Mouse (Mus musculus): Measurements from ENCODE around the gene Arhgef15. TPM values are rescaled to one million over a fixed set of nuclear protein-coding genes. Genes with fewer than 3 reads are reported as not detected.

Arhgef15 gene
- polyA plus RNA-seq, 1 experiment from 2014 or later = 10.8 TPM

DNA sequence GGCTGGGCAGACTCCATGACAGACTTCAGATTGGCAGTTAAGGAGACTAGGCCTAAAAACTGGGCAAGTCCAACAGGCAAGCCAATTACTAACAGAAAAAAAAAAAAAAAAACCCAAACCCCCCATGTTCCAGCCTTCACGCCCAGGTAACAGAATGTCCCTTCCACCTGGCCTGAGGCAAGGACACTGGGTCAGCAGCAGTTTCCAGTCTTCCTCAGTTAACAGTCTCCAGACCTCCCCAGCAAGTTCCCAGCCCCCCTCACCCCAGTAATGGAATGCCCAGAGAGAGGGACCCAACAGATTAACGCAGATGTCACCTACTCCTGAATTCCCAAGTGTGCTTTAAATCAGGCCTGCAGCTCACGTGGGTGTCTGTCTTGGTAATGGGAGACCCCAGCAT is 34.1 kb downstream of the Arhgef15 start:
- H3K27ac ChIP-seq (replicated peaks in 1 of 2; ENCODE audit: control insufficient read depth in 1 of 2, insufficient read depth in 1 of 2, low read depth in 2 of 2, low read length in 2 of 2) = no peak overlapping the region
- ATAC-seq (ENCODE audit: insufficient number of reproducible peaks, insufficient read depth, low FRiP score, low read depth) = no peak
- H3K27me3 ChIP-seq (ENCODE audit: control insufficient read depth, insufficient read depth, low read length) = no peaks in the 10 kb centered on the region
- H3K36me3 ChIP-seq (ENCODE audit: control insufficient read depth, insufficient read depth, low read length) = no peaks in the 10 kb centered on the region
- no peaks in the 10 kb centered on the region for H3K9me3 ChIP-seq (ENCODE audit: control insufficient read depth, low read length)
- no peaks in the 10 kb centered on the region for H3K4me1 ChIP-seq (ENCODE audit: control insufficient read depth in 2 of 2, insufficient read depth in 2 of 2, low read length in 2 of 2)
- H3K4me3 ChIP-seq (ENCODE audit: control insufficient read depth in 1 of 2, insufficient read depth in 1 of 2, low read depth in 1 of 2, low read length in 2 of 2) = no peak overlapping the region
- WGBS = 55% methylated on average over 3 of the region's 3 CpGs
- no peak overlapping the region for H3K9ac ChIP-seq (ENCODE audit: low read length)
- H3K4me2 ChIP-seq (ENCODE audit: low read length) = no peak overlapping the region

DNA sequence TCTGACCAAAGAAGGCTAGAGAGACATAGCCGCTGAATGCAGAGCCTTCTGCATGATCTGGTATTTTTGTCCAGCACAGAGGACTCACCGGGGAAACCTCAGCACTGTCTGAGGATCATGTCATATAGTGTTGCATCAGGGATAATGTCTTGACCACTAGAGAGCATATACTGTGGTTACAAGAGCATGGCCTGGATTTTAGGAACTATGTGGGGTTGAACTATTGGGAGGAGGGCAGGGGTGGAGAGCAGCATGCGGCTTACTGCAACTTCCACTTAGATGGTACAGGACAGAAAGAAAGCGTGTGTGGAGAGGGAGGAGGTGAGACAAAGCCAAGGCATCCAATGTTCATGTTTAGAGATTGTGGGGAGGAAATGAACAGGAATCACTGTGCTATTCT is 42.7 kb downstream of the Arhgef15 start:
- no peak overlapping the region for H3K4me2 ChIP-seq (ENCODE audit: low read length)
- WGBS = 79% methylated on average over 4 of the region's 4 CpGs
- no peak for ATAC-seq (ENCODE audit: insufficient number of reproducible peaks, insufficient read depth, low FRiP score, low read depth)

GRCm38 (mm10) chr11:68911531-68912177 is 45.6 kb downstream of the Arhgef15 start:
- Histone ChIP-seq H3K9me3 (ENCODE audit: control insufficient read depth, low read length) (no peaks in the 10 kb centered on the region), H3K4me1 (ENCODE audit: control insufficient read depth in 2 of 2, insufficient read depth in 2 of 2, low read length in 2 of 2) (peaks cover 0 to 4% of the 10 kb centered on the region in 2 experiments; a peak in 1 of 4 replicates), H3K4me2 (ENCODE audit: low read length) (0 out of 2 replicates have a peak overlapping the region, but pooled peaks have one; percentile 6), H3K27me3 (ENCODE audit: control insufficient read depth, insufficient read depth, low read length) (no peaks in the 10 kb centered on the region), H3K36me3 (ENCODE audit: control insufficient read depth, insufficient read depth, low read length) (peaks cover 6% of the 10 kb centered on the region; the same call in 1 of the 2 replicates), H3K9ac (ENCODE audit: low read length) (no peak overlapping the region), H3K4me3 (ENCODE audit: control insufficient read depth in 1 of 2, insufficient read depth in 1 of 2, low read depth in 1 of 2, low read length in 2 of 2) (no peak overlapping the region), H3K27ac (replicated peaks in 1 of 2; ENCODE audit: control insufficient read depth in 1 of 2, insufficient read depth in 1 of 2, low read depth in 2 of 2, low read length in 2 of 2) (peak overlapping the region; percentile 76 to 90)
- ATAC-seq (ENCODE audit: insufficient number of reproducible peaks, insufficient read depth, low FRiP score, low read depth) = no peak
- 58% methylated on average over 14 of the region's 14 CpGs for WGBS

More for the DNA sequence above, 42.7 kb downstream of the Arhgef15 start:
- no peaks in the 10 kb centered on the region for H3K9me3 ChIP-seq (ENCODE audit: control insufficient read depth, low read length)
- no peaks in the 10 kb centered on the region for H3K27me3 ChIP-seq (ENCODE audit: control insufficient read depth, insufficient read depth, low read length)
- no peak overlapping the region for H3K9ac ChIP-seq (ENCODE audit: low read length)
- H3K4me3 ChIP-seq (ENCODE audit: control insufficient read depth in 1 of 2, insufficient read depth in 1 of 2, low read depth in 1 of 2, low read length in 2 of 2) = no peak overlapping the region
- no peak overlapping the region for H3K27ac ChIP-seq (replicated peaks in 1 of 2; ENCODE audit: control insufficient read depth in 1 of 2, insufficient read depth in 1 of 2, low read depth in 2 of 2, low read length in 2 of 2)
- no peaks in the 10 kb centered on the region for H3K36me3 ChIP-seq (ENCODE audit: control insufficient read depth, insufficient read depth, low read length)
- H3K4me1 ChIP-seq (ENCODE audit: control insufficient read depth in 2 of 2, insufficient read depth in 2 of 2, low read length in 2 of 2) = no peaks in the 10 kb centered on the region

- 39% methylated on average over 7 of the region's 7 CpGs for WGBS
- Histone ChIP-seq H3K4me2 (ENCODE audit: low read length) (no peak overlapping the region), H3K27ac (replicated peaks in 1 of 2; ENCODE audit: control insufficient read depth in 1 of 2, insufficient read depth in 1 of 2, low read depth in 2 of 2, low read length in 2 of 2) (peak overlapping the region in 1 of 2 experiments; percentile 66; a peak in 2 of 4 replicates), H3K36me3 (ENCODE audit: control insufficient read depth, insufficient read depth, low read length) (peaks cover 33% of the 10 kb centered on the region), H3K9me3 (ENCODE audit: control insufficient read depth, low read length) (no peaks in the 10 kb centered on the region), H3K4me3 (ENCODE audit: control insufficient read depth in 1 of 2, insufficient read depth in 1 of 2, low read depth in 1 of 2, low read length in 2 of 2) (no peak overlapping the region), H3K9ac (ENCODE audit: low read length) (peak overlapping the region; percentile 51; the same call in 1 of the 2 replicates), H3K4me1 (ENCODE audit: control insufficient read depth in 2 of 2, insufficient read depth in 2 of 2, low read length in 2 of 2) (peaks cover 0 to 4% of the 10 kb centered on the region in 2 experiments; a peak in 1 of 4 replicates), H3K27me3 (ENCODE audit: control insufficient read depth, insufficient read depth, low read length) (no peaks in the 10 kb centered on the region)
- no peak for ATAC-seq (ENCODE audit: insufficient number of reproducible peaks, insufficient read depth, low FRiP score, low read depth)
Measured at GRCm38 (mm10) chr11:68908846-68909503, 48.3 kb downstream of the Arhgef15 start.

DNA sequence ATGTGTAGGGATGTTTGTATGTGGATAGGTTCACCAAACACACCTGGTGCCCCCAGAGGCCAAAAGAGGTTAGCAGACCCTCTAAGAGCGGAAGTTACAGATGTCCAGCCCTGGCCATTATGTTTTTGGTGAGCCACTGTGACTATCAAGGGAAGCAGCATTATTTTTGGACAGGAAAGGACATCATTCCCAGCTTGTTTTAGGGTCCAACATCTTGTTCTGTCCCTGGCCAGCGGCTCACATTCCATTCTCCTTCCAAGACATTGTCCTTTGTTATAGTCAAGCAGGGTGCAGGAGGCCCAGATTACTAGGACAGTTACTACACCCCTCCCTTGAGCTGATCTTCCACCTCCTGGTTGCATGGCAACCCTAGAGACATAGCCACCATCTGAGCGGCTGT is 50.0 kb downstream of the Arhgef15 start:
- Histone ChIP-seq H3K9ac (ENCODE audit: low read length) (no peak overlapping the region), H3K27me3 (ENCODE audit: control insufficient read depth, insufficient read depth, low read length) (no peaks in the 10 kb centered on the region), H3K9me3 (ENCODE audit: control insufficient read depth, low read length) (no peaks in the 10 kb centered on the region), H3K4me1 (ENCODE audit: control insufficient read depth in 2 of 2, insufficient read depth in 2 of 2, low read length in 2 of 2) (peaks cover 4 to 7% of the 10 kb centered on the region in 2 experiments; a peak in 2 of 4 replicates), H3K27ac (replicated peaks in 1 of 2; ENCODE audit: control insufficient read depth in 1 of 2, insufficient read depth in 1 of 2, low read depth in 2 of 2, low read length in 2 of 2) (no peak overlapping the region), H3K4me2 (ENCODE audit: low read length) (no peak overlapping the region), H3K4me3 (ENCODE audit: control insufficient read depth in 1 of 2, insufficient read depth in 1 of 2, low read depth in 1 of 2, low read length in 2 of 2) (no peak overlapping the region), H3K36me3 (ENCODE audit: control insufficient read depth, insufficient read depth, low read length) (peaks cover 49% of the 10 kb centered on the region)
- 72% methylated on average over 3 of the region's 3 CpGs for WGBS
- ATAC-seq (ENCODE audit: insufficient number of reproducible peaks, insufficient read depth, low FRiP score, low read depth) = no peak

GRCm38 (mm10) chr11:68906461-68906790 is 50.9 kb downstream of the Arhgef15 start:
- Histone ChIP-seq H3K4me3 (ENCODE audit: control insufficient read depth in 1 of 2, insufficient read depth in 1 of 2, low read depth in 1 of 2, low read length in 2 of 2) (no peak overlapping the region), H3K27me3 (ENCODE audit: control insufficient read depth, insufficient read depth, low read length) (no peaks in the 10 kb centered on the region), H3K4me1 (ENCODE audit: control insufficient read depth in 2 of 2, insufficient read depth in 2 of 2, low read length in 2 of 2) (peaks cover 4 to 7% of the 10 kb centered on the region in 2 experiments; a peak in 2 of 4 replicates), H3K36me3 (ENCODE audit: control insufficient read depth, insufficient read depth, low read length) (peaks cover 49% of the 10 kb centered on the region), H3K9me3 (ENCODE audit: control insufficient read depth, low read length) (no peaks in the 10 kb centered on the region), H3K27ac (replicated peaks in 1 of 2; ENCODE audit: control insufficient read depth in 1 of 2, insufficient read depth in 1 of 2, low read depth in 2 of 2, low read length in 2 of 2) (no peak overlapping the region), H3K9ac (ENCODE audit: low read length) (no peak overlapping the region), H3K4me2 (ENCODE audit: low read length) (no peak overlapping the region)
- no peak for ATAC-seq (ENCODE audit: insufficient number of reproducible peaks, insufficient read depth, low FRiP score, low read depth)
- 75% methylated on average over 4 of the region's 4 CpGs for WGBS

- Histone ChIP-seq H3K36me3 (ENCODE audit: control insufficient read depth, insufficient read depth, low read length) (peaks cover 49% of the 10 kb centered on the region), H3K4me3 (ENCODE audit: control insufficient read depth in 1 of 2, insufficient read depth in 1 of 2, low read depth in 1 of 2, low read length in 2 of 2) (no peak overlapping the region), H3K27me3 (ENCODE audit: control insufficient read depth, insufficient read depth, low read length) (no peaks in the 10 kb centered on the region), H3K9me3 (ENCODE audit: control insufficient read depth, low read length) (no peaks in the 10 kb centered on the region), H3K9ac (ENCODE audit: low read length) (no peak overlapping the region), H3K4me1 (ENCODE audit: control insufficient read depth in 2 of 2, insufficient read depth in 2 of 2, low read length in 2 of 2) (peaks cover 4 to 7% of the 10 kb centered on the region in 2 experiments; a peak in 2 of 4 replicates), H3K27ac (replicated peaks in 1 of 2; ENCODE audit: control insufficient read depth in 1 of 2, insufficient read depth in 1 of 2, low read depth in 2 of 2, low read length in 2 of 2) (no peak overlapping the region), H3K4me2 (ENCODE audit: low read length) (no peak overlapping the region)
- WGBS = 85% methylated on average over 9 of the region's 9 CpGs
- ATAC-seq (ENCODE audit: insufficient number of reproducible peaks, insufficient read depth, low FRiP score, low read depth) = no peak
Measured at GRCm38 (mm10) chr11:68905665-68906460, 51.4 kb downstream of the Arhgef15 start.
